Mouse (Mus musculus): Measurements from ENCODE around the gene Scgb1a1. TPM values are rescaled to one million over a fixed set of nuclear protein-coding genes. Genes with fewer than 3 reads are reported as not detected.

Scgb1a1 gene
- polyA plus RNA-seq, 2 experiments, result not detected

DNA sequence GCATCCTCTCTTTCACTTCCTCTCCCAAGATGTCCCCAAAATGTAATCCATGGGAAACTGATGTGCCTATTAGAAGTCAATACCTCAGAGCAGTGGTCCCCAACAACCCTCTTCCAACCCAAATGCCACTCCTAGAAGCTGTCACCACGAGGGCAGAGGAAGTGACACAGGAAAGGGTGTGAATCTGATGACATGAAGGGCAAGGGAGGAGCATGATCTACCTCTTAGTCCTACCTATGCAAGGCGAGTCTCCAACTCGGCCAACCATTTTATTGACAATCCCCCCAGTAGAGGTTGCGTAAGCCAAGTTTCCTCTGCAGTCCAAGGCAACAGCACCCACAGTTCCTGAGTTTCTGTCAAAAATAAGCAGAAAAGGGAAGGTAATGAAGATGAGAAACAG lies 28.5 kb upstream of the Scgb1a1 start:
- DNase-seq (ENCODE audit: low spot score), result no peak
- WGBS, result 78% methylated on average over 4 of the region's 4 CpGs
- no peak overlapping the region for H3K27ac ChIP-seq (replicated peaks; ENCODE audit: low read depth, low read length)
- no peak overlapping the region for H3K4me3 ChIP-seq (replicated peaks; ENCODE audit: low read length)
- no peak overlapping the region for H3K4me2 ChIP-seq (replicated peaks; ENCODE audit: low read depth, low read length, severe bottlenecking)
- peaks cover 42% of the 10 kb centered on the region for H3K36me3 ChIP-seq (ENCODE audit: control insufficient read depth, insufficient read depth, low read length)
- no peaks in the 10 kb centered on the region for H3K27me3 ChIP-seq (ENCODE audit: control insufficient read depth, insufficient read depth, low read length)
- no peaks in the 10 kb centered on the region for H3K9me3 ChIP-seq (ENCODE audit: control insufficient read depth, low read length)
- ATAC-seq (ENCODE audit: low FRiP score, low read depth), result no peak
- no peak overlapping the region for H3K9ac ChIP-seq (ENCODE audit: low read depth, low read length, severe bottlenecking)
- TF ChIP-seq POLR2A (IDR thresholded peaks at IDR 0.05; ENCODE audit: borderline replicate concordance, extremely low read depth, insufficient read depth, insufficient read length), result no peak
- H3K4me1 ChIP-seq (ENCODE audit: control insufficient read depth, insufficient read depth, low read length), result no peaks in the 10 kb centered on the region

DNA sequence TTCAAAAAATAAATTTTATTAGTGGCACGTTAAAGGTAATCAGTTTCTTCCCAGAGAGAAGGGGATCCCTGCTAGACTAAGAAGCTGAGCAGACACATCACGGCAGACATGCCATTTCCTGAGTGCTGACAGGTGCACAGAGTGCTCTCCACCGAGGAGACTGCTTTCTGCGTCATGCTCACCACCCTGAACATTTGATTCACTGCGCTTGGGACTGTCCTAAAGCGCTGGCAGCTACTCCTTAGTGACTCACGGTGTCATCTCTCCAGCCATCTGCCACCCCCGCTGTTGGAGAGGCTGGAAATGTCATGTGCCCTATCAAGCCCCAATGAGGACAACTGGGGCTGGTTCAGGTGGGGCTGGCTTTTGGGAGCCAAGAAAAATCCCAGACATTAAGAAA lies 24.3 kb upstream of the Scgb1a1 start:
- Histone ChIP-seq H3K27ac (replicated peaks; ENCODE audit: low read depth, low read length) (no peak overlapping the region), H3K9me3 (ENCODE audit: control insufficient read depth, low read length) (no peaks in the 10 kb centered on the region), H3K9ac (ENCODE audit: low read depth, low read length, severe bottlenecking) (no peak overlapping the region), H3K4me2 (replicated peaks; ENCODE audit: low read depth, low read length, severe bottlenecking) (no peak overlapping the region), H3K4me1 (ENCODE audit: control insufficient read depth, insufficient read depth, low read length) (peaks cover 5% of the 10 kb centered on the region), H3K36me3 (ENCODE audit: control insufficient read depth, insufficient read depth, low read length) (peaks cover 33% of the 10 kb centered on the region), H3K4me3 (replicated peaks; ENCODE audit: low read length) (no peak overlapping the region), H3K27me3 (ENCODE audit: control insufficient read depth, insufficient read depth, low read length) (no peaks in the 10 kb centered on the region)
- no peak for DNase-seq (ENCODE audit: low spot score)
- no peak for TF ChIP-seq POLR2A (IDR thresholded peaks at IDR 0.05; ENCODE audit: borderline replicate concordance, extremely low read depth, insufficient read depth, insufficient read length)
- 72% methylated on average over 8 of the region's 8 CpGs for WGBS
- ATAC-seq (ENCODE audit: low FRiP score, low read depth), result no peak

GRCm38 (mm10) chr19:9110182-9110869 lies 22.6 kb upstream of the Scgb1a1 start:
- Histone ChIP-seq H3K36me3 (ENCODE audit: control insufficient read depth, insufficient read depth, low read length) (peaks cover 29% of the 10 kb centered on the region), H3K27me3 (ENCODE audit: control insufficient read depth, insufficient read depth, low read length) (no peaks in the 10 kb centered on the region), H3K4me3 (replicated peaks; ENCODE audit: low read length) (no peak overlapping the region), H3K4me1 (ENCODE audit: control insufficient read depth, insufficient read depth, low read length) (peaks cover 17% of the 10 kb centered on the region), H3K27ac (replicated peaks; ENCODE audit: low read depth, low read length) (no peak overlapping the region), H3K9ac (ENCODE audit: low read depth, low read length, severe bottlenecking) (no peak overlapping the region), H3K4me2 (replicated peaks; ENCODE audit: low read depth, low read length, severe bottlenecking) (no peak overlapping the region), H3K9me3 (ENCODE audit: control insufficient read depth, low read length) (no peaks in the 10 kb centered on the region)
- WGBS, result 59% methylated on average over 4 of the region's 4 CpGs
- TF ChIP-seq POLR2A (IDR thresholded peaks at IDR 0.05; ENCODE audit: borderline replicate concordance, extremely low read depth, insufficient read depth, insufficient read length), result no peak
- peak; percentile 89 for DNase-seq (ENCODE audit: low spot score)
- ATAC-seq (ENCODE audit: low FRiP score, low read depth), result peak; percentile 72

- Histone ChIP-seq H3K27ac (replicated peaks; ENCODE audit: low read depth, low read length) (no peak overlapping the region), H3K4me2 (replicated peaks; ENCODE audit: low read depth, low read length, severe bottlenecking) (no peak overlapping the region), H3K9ac (ENCODE audit: low read depth, low read length, severe bottlenecking) (no peak overlapping the region), H3K36me3 (ENCODE audit: control insufficient read depth, insufficient read depth, low read length) (peaks cover 15% of the 10 kb centered on the region; the same call in 1 of the 2 replicates), H3K4me1 (ENCODE audit: control insufficient read depth, insufficient read depth, low read length) (peaks cover 17% of the 10 kb centered on the region), H3K4me3 (replicated peaks; ENCODE audit: low read length) (no peak overlapping the region), H3K9me3 (ENCODE audit: control insufficient read depth, low read length) (no peaks in the 10 kb centered on the region), H3K27me3 (ENCODE audit: control insufficient read depth, insufficient read depth, low read length) (no peaks in the 10 kb centered on the region)
- no peak for ATAC-seq (ENCODE audit: low FRiP score, low read depth)
- WGBS, result 85% methylated on average over 1 of the region's 1 CpGs
- no peak for DNase-seq (ENCODE audit: low spot score)
- TF ChIP-seq POLR2A (IDR thresholded peaks at IDR 0.05; ENCODE audit: borderline replicate concordance, extremely low read depth, insufficient read depth, insufficient read length), result no peak
Measured at GRCm38 (mm10) chr19:9108536-9108935, 20.8 kb upstream of the Scgb1a1 start.

GRCm38 (mm10) chr19:9107379-9107755 lies 19.6 kb upstream of the Scgb1a1 start:
- WGBS, result 79% methylated on average over 1 of the region's 1 CpGs
- ATAC-seq (ENCODE audit: low FRiP score, low read depth) (no peak), DNase-seq (ENCODE audit: low spot score) (no peak)
- Histone ChIP-seq H3K9ac (ENCODE audit: low read depth, low read length, severe bottlenecking) (0 out of 2 replicates have a peak overlapping the region, but pooled peaks have one; percentile 14), H3K4me2 (replicated peaks; ENCODE audit: low read depth, low read length, severe bottlenecking) (no peak overlapping the region), H3K4me3 (replicated peaks; ENCODE audit: low read length) (no peak overlapping the region), H3K27me3 (ENCODE audit: control insufficient read depth, insufficient read depth, low read length) (no peaks in the 10 kb centered on the region), H3K36me3 (ENCODE audit: control insufficient read depth, insufficient read depth, low read length) (0 out of 2 replicates have a peak, but pooled peaks cover 4% of the 10 kb centered on the region), H3K4me1 (ENCODE audit: control insufficient read depth, insufficient read depth, low read length) (peaks cover 17% of the 10 kb centered on the region), H3K27ac (replicated peaks; ENCODE audit: low read depth, low read length) (no peak overlapping the region), H3K9me3 (ENCODE audit: control insufficient read depth, low read length) (no peaks in the 10 kb centered on the region)
- no peak for TF ChIP-seq POLR2A (IDR thresholded peaks at IDR 0.05; ENCODE audit: borderline replicate concordance, extremely low read depth, insufficient read depth, insufficient read length)

Measured in limb, embryonic 14.5 days (tissue).